Mouse (Mus musculus) midbrain, embryonic 11.5 days (tissue): ENCODE measurements around the gene Sfxn4. TPM values are rescaled to one million over a fixed set of nuclear protein-coding genes. Genes with fewer than 3 reads are reported as not detected.

Source experiments
- ATAC-seq: fragments of 200-750 bp; cut with Nextera tagmentation; 2 replicates; pipeline ENCODE4 v1.8.0; 2017; ENCODE audit warnings: moderate TSS enrichment, moderate library complexity; ENCODE audit not compliant: low FRiP score
- DNase-seq: peaks from one replicate; pipeline ENCODE4 v3.0.0; 2015; ENCODE audit warnings: low spot score; ENCODE audit errors: missing footprints
- H3K27ac ChIP-seq: fragments of 300-500 bp; sonication (generic); 2 replicates; pipeline ENCODE4 v1.5.1; 2014; ENCODE audit warnings: low read depth, low read length
- H3K27me3 ChIP-seq: fragments of 300-500 bp; sonication (generic); 2 replicates; pipeline ENCODE4 v1.6.1; 2014; ENCODE audit warnings: mild to moderate bottlenecking, low read length, moderate library complexity, mixed read lengths; ENCODE audit not compliant: control insufficient read depth, insufficient read depth
- H3K36me3 ChIP-seq: fragments of 300-500 bp; sonication (generic); 2 replicates; pipeline ENCODE4 v1.6.1; 2014; ENCODE audit warnings: mild to moderate bottlenecking, low read length, moderate library complexity, mixed read lengths; ENCODE audit not compliant: control insufficient read depth, insufficient read depth
- H3K4me1 ChIP-seq: fragments of 300-500 bp; sonication (generic); 2 replicates; pipeline ENCODE4 v1.6.1; 2014; ENCODE audit warnings: low read length; ENCODE audit not compliant: control insufficient read depth, insufficient read depth
- H3K4me2 ChIP-seq: fragments of 300-500 bp; sonication (generic); 2 replicates; pipeline ENCODE4 v1.6.1; 2014; ENCODE audit warnings: mild to moderate bottlenecking, moderate library complexity
- H3K4me3 ChIP-seq: fragments of 300-500 bp; sonication (generic); 2 replicates; pipeline ENCODE4 v1.5.1; 2014; ENCODE audit warnings: low read depth, low read length
- H3K9ac ChIP-seq: fragments of 300-500 bp; sonication (generic); 2 replicates; pipeline ENCODE4 v1.6.1; 2014; ENCODE audit warnings: low read length
- H3K9me3 ChIP-seq: fragments of 300-500 bp; sonication (generic); 2 replicates; pipeline ENCODE4 v1.6.1; 2016; ENCODE audit warnings: low read length; ENCODE audit not compliant: control insufficient read depth
- WGBS: fragments of 180-500 bp; shearing (Covaris S2); extraction: QIAGEN DNeasy Blood & Tissue Kit; methylation state at CpG from one replicate; pipeline ENCODE4 v1.1.7; 2014; 5-methylcytosine and 5-hydroxymethylcytosine counted together
- polyA plus RNA-seq: library from polyadenylated mRNA; unstranded; fragments of >200 nt; fragmentation: Nextera tagmentation; extraction: Ambion mirVana; gene quantifications from 2 replicates; pipeline ENCODE4 v1.2.1, GENCODE M21; 2014

Sfxn4 gene
- polyA plus RNA-seq, 1 experiment from 2014 or later: 18.2 TPM

GRCm38 (mm10) chr19:60790551-60791161 is 70.6 kb downstream of the Sfxn4 start, which contains the start of gene Eif3a:
Gene Eif3a, minus strand, starts transcription at chr19:60790658.
- Histone ChIP-seq H3K4me2 (peak within 1 kb of the TSS; percentile 68), H3K27me3 (no peaks in the 10 kb centered on the region), H3K4me1 (peaks cover 8% of the 10 kb centered on the region), H3K36me3 (no peaks in the 10 kb centered on the region), H3K27ac (peak within 1 kb of the TSS; percentile 94), H3K9ac (peak within 1 kb of the TSS; percentile 99), H3K9me3 (no peaks in the 10 kb centered on the region), H3K4me3 (peak within 1 kb of the TSS; percentile 99)
- WGBS: under 1% methylated on average over 57 of the region's 57 CpGs
- ATAC-seq (peak; percentile 95), DNase-seq (peak; percentile 99)

- 0% methylated on average over 60 of the region's 60 CpGs for WGBS
Observed at GRCm38 (mm10) chr19:60789919-60790506, 71.3 kb downstream of the Sfxn4 start.

GRCm38 (mm10) chr19:60789452-60789851 is 71.8 kb downstream of the Sfxn4 start:
- H3K27ac ChIP-seq: peak overlapping the region; percentile 94; the same call in 1 of the 2 replicates
- 4% methylated on average over 7 of the region's 7 CpGs for WGBS
- peak; percentile 89 for DNase-seq
- H3K4me3 ChIP-seq: peak overlapping the region; percentile 99
- H3K9me3 ChIP-seq: no peaks in the 10 kb centered on the region
- H3K9ac ChIP-seq: peak overlapping the region; percentile 99
- peak overlapping the region; percentile 68 for H3K4me2 ChIP-seq
- H3K36me3 ChIP-seq: no peaks in the 10 kb centered on the region
- no peaks in the 10 kb centered on the region for H3K27me3 ChIP-seq
- H3K4me1 ChIP-seq: peaks cover 8% of the 10 kb centered on the region
- ATAC-seq: no peak

More at GRCm38 (mm10) chr19:60789919-60790506, 71.3 kb downstream of the Sfxn4 start:
- Histone ChIP-seq H3K27ac (peak overlapping the region; percentile 94), H3K36me3 (no peaks in the 10 kb centered on the region), H3K4me3 (peak overlapping the region; percentile 99), H3K9me3 (no peaks in the 10 kb centered on the region), H3K4me2 (peak overlapping the region; percentile 68), H3K4me1 (peaks cover 8% of the 10 kb centered on the region), H3K27me3 (no peaks in the 10 kb centered on the region), H3K9ac (peak overlapping the region; percentile 99)
- DNase-seq (peak; percentile 95), ATAC-seq (peak; percentile 78)

GRCm38 (mm10) chr19:60788214-60788960 is 72.9 kb downstream of the Sfxn4 start:
- Histone ChIP-seq H3K27me3 (no peaks in the 10 kb centered on the region), H3K36me3 (no peaks in the 10 kb centered on the region), H3K4me3 (peak overlapping the region; percentile 26), H3K4me1 (peaks cover 8% of the 10 kb centered on the region), H3K9ac (peak overlapping the region; percentile 31; the same call in 1 of the 2 replicates), H3K9me3 (no peaks in the 10 kb centered on the region), H3K4me2 (peak overlapping the region; percentile 68), H3K27ac (no peak overlapping the region)
- no peak for ATAC-seq
- DNase-seq: peak; percentile 78
- 51% methylated on average over 6 of the region's 6 CpGs for WGBS

- WGBS: 79% methylated on average over 2 of the region's 2 CpGs
- Histone ChIP-seq H3K4me2 (peak overlapping the region; percentile 17; the same call in 1 of the 2 replicates), H3K4me1 (peaks cover 8% of the 10 kb centered on the region), H3K9ac (no peak overlapping the region), H3K27me3 (no peaks in the 10 kb centered on the region), H3K36me3 (no peaks in the 10 kb centered on the region), H3K9me3 (no peaks in the 10 kb centered on the region), H3K27ac (no peak overlapping the region), H3K4me3 (no peak overlapping the region)
- peak; percentile 71 for DNase-seq
- ATAC-seq: no peak
Observed at GRCm38 (mm10) chr19:60787465-60788150, 73.7 kb downstream of the Sfxn4 start.

Other genes starting within 250 kb of the Sfxn4 start
- gene Nanos1, start 105.5 kb downstream of the Sfxn4 start, polyA plus RNA-seq: 3.9 and 4.6 TPM in 2 replicates
- gene Eif3a, start 70.8 kb downstream of the Sfxn4 start, polyA plus RNA-seq: 164 and 171 TPM in 2 replicates
- 44.1 and 45.7 TPM in 2 replicates for gene Fam45a, start 49.9 kb downstream of the Sfxn4 start, polyA plus RNA-seq
- 122 and 132 TPM in 2 replicates for gene Prdx3, start 13.1 kb upstream of the Sfxn4 start, polyA plus RNA-seq
- 2.7 and 2.8 TPM in 2 replicates for gene Grk5, start 28.3 kb upstream of the Sfxn4 start, polyA plus RNA-seq